Mouse (Mus musculus) adrenal gland, postnatal 4 days (tissue): Measurements from ENCODE around the gene Rtn4rl1. TPM values are rescaled to one million over a fixed set of nuclear protein-coding genes. Genes with fewer than 3 reads are reported as not detected.

Source experiments
- DNase-seq, 2 experiments: peaks; one replicate each; pipeline ENCODE4 v3.0.0; 2021 to 2022; ENCODE audit warnings: low spot score in 2 of 2, mixed read lengths in 2 of 2
- total RNA-seq, 2 experiments: library from RNA; stranded (reverse); gene quantifications; 2 replicates each; pipeline ENCODE4 v1.2.3; 2021

Gene Rtn4rl1
- total RNA-seq, 2 experiments from 2014 or later, result 33.3 to 33.8 TPM

- no peak for DNase-seq
Measured at GRCm38 (mm10) chr11:75246589-75246988, 53.0 kb downstream of the Rtn4rl1 start.

DNA sequence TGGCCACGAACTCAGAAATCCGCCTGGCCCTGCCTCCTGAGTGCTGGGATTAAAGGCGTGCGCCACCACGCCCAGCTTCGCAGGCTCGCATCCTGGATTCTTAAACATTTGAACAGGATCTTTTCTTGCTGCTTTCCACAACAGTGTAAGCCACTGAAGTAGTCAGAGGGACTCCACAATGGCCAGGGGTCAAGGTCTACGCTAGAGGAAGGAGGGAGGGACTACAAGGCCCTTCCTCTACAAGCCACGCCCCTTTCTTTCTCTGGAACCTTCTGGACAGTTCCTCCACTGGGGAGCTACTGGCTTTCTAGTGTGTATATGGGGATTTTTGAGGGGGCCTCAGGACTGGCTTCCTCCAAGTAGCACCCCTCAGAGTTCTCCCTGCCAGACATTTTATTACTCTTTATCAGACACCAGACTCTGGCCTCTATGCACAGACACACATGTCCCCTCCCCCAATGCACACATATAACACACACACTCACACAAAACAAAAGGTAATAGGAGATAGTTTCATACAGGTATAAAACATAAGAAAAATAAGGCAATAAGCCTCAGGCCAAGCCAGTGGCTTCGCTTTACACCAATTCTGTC lies 53.7 kb downstream of the Rtn4rl1 start:
- no peak for DNase-seq

DNA sequence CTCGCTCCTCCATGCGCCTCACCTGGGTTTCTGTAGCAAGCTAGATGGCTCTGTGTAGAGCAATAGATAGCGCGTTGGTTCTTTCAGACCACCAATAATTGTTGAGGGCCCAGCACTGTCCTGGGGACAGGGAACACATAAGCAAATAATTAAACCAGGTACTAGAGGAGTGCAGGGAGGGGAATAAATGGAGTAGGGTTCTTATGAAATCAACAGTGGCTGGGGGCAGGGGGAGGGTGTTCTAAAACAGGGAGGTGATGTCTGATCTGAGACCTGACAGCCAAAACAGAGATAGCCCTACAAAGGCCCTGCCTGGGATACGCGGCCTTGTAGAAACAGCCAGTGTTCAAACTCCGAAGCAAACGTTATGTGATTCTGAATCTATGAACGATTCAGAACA lies 56.0 kb downstream of the Rtn4rl1 start:
- no peak for DNase-seq

DNA sequence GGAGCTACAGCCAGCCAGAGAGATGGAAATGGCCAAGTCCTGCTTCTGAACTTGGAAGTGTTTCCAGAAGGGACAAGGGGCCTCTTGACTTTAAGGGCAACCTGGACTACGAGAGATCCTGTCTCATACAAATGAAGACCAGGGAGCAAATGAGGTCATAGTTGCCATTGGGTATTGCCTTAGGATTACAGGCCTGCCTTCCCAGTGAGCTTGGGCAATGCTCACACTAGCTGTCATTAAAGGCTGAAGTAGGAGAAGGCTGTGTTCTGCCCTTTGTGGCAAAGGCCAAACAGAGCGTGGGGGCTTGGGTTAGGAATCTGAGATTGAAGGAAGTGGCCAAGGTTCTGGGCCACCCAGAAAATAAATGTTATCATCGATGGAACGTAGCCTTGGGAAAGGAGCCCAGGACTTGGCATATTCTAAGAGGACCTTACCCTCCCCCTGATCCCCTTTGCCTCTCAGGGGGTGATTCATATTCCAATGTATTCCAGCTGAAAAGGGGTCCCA lies 57.5 kb downstream of the Rtn4rl1 start:
- no peak for DNase-seq

DNA sequence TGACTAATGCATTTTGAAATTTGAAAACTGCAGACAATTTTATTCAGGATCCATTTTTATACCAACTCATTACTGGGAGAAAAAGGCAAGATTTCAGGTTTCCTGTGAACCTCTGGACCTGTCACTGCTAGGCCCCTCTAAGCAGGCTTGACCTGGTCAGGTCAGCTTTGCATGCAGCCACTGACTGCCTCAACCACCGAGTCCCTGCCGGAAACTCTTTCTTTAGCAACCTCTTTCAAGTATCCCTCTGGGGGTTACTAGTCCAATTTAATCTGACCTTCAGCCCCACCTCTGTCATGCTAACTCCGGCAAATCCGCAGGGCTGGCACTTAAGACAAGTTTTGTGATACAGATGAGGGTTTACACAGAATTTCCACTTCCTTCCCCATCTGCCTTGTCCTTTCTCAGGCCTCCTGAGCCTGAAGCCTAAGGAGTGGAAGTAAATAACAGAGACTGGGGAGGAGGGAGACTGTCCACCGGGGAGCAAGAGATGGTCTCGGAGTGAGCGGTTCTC lies 58.0 kb downstream of the Rtn4rl1 start:
- DNase-seq, result no peak

DNA sequence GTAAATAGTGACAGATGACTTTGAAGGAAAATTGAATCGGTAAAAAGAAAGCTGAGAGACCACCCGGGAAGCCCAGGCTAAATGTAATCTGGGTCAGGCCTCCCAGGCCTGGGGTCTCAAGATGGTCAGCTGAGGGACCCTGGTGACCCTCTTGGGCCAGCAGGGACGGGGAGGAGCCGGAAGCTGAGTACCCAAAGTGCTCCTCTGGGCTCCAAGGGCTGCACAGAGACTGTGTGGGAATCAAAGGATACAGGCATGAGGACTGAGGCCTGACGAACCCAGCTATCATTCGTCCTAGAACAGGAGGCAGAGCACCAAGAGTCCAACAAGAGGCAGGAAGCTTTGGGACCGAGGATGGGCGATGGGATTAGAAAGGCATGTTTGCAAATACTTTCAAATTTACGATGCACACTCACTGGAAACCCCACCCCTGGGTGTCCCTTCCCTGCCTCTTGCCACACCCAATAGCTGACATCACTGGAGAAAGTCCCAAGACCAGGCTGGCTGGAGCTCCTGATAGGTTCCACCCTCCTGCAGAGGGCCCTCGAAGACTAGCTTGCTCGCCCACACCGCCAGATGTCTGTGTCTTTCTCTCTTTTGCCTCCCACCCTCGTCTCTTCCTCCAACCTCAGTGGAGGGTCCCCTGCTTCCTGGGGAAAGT lies 60.8 kb downstream of the Rtn4rl1 start:
- no peak for DNase-seq

- no peak for DNase-seq
Measured at GRCm38 (mm10) chr11:75255330-75255729, 61.7 kb downstream of the Rtn4rl1 start.

DNA sequence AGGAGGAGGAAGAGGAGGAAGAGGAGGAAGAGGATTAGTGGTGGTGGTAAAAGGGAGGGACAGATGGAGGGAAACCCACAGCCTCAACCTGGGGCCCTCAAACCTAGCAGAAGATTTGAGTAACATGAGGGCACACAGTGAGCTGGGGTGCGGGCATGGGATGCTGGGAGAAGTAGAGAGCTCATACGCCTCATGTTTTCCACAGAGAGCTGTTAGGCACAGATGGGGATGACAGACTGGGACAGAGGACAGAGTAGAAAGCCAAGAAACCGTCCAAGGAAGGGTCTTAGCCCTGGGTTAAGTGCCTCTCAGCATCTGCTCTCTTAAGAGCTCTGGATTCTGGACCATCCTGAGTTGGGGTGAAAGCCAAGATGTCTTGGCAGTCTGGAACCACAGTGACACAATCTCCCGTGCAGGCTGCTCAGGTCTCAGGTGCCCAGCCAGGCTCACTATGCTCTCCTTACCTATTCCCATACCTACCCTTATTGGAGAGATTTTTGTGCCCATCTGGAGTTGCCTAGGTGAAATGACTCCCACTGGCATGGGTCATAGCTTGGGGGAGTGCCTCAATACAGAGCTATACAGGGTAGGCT lies 63.6 kb downstream of the Rtn4rl1 start:
- no peak for DNase-seq

- no peak for DNase-seq
Measured at GRCm38 (mm10) chr11:75259416-75259815, 65.8 kb downstream of the Rtn4rl1 start.

DNA sequence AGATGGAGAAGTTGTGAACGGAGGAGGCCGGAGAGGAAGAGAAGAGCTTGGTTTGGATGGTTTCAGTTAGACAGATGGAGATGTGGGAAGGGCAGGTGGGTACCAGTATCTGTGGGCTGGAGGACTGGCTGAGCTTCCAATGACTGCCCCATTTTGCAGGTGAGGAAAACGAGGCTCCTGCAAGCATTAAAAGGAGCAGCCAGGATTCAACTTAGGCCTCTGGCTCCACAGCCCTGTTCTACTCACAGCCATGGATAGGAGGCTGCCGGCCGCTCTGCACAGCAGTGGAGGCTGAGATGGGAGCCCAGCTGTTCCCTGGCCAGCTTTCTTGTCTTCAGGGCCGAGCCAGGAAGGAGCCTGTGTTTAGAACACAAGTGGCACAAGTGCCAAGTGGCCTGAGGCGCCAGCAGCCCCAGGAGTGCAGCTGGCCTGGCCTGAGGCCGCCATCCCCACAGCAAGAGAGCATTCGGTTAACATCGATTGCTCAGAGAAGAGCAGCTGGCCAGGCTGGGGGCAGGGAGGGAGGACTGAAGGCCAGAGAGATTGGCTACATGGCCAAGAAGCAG lies 66.5 kb downstream of the Rtn4rl1 start:
- no peak for DNase-seq

GRCm38 (mm10) chr11:75261016-75261415 lies 67.4 kb downstream of the Rtn4rl1 start:
- DNase-seq, result no peak

DNA sequence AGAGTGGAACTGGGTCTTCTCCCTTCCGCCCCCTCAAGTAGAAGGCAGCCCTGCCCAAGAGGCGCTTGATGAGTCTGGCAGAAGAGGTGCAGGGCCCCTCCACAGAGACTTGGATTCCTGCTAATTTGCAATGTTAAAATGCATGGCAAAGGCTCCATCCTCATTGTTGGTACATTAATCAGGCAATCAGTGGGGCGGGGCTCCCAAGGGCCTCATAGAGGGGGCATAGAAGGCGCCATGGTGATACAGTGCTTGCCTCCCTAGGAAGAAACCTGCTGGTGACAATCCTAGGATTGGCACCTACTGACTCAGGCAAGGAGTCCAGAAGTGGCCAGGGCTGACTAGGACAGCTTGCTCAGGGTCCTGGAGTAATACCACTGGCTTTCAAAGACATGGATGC lies 68.1 kb downstream of the Rtn4rl1 start:
- DNase-seq, result no peak

GRCm38 (mm10) chr11:75262181-75262580 lies 68.6 kb downstream of the Rtn4rl1 start:
- DNase-seq, result no peak

DNA sequence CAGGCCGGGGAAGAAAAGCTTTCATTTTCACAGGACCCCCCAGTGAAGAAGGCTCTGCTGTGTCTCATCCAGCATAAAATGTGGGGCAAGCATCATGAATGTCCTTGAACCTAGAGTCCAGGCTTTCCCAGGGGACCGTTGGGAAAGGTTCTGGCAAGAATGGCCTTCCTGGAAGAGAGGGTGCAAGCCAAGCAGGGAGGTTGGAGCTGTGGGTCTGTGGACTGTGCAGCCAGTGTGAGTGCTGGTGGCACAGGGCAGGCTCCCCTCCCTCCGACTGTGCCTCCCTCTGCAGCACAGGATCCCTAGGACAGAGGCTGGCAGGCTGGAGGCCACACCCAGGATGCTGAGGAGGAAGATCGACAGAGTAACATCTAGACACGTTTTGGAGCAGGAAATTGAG lies 69.2 kb downstream of the Rtn4rl1 start:
- DNase-seq, result no peak

GRCm38 (mm10) chr11:75263274-75263963 lies 69.8 kb downstream of the Rtn4rl1 start:
- DNase-seq, result no peak

GRCm38 (mm10) chr11:75263964-75264312 lies 70.4 kb downstream of the Rtn4rl1 start:
- no peak for DNase-seq

DNA sequence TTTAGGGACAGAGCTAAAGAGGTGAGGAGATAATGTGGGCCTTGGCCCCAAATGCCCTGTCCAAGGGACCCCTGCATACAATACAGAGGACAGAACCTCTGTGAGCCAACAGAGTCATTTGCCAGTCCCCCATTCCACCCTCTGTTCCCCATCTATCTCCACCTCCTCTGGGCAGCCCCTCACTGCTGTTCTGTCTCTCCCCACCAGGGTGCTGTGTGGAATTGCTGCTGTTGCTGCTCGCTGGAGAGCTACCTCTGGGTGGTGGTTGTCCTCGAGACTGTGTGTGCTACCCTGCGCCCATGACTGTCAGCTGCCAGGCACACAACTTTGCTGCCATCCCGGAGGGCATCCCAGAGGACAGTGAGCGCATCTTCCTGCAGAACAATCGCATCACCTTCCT lies 71.0 kb downstream of the Rtn4rl1 start:
- no peak for DNase-seq

- DNase-seq, result no peak
Measured at GRCm38 (mm10) chr11:75265545-75265944, 72.0 kb downstream of the Rtn4rl1 start.

DNA sequence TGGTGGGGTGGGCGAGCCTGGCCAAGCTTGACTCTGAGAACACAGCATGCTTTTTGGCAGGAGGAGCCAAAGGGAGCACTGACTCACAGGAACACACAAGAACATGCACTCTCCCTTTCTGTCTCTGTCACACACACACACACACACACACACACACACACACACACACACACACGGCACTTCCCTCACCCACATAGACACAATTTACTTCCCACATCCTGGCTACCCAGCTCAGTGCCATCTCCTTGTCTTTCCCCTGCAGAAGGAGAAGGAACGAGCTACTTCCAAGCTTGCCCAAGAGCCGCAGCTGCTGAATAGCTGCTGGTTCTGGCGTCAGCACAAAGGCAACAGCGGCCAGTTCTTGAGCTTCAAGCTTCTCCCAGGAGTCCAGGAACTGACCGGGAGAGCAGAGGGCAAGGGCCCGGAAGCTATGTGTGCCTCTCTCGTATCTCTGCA lies 74.3 kb downstream of the Rtn4rl1 start:
- DNase-seq, result no peak

DNA sequence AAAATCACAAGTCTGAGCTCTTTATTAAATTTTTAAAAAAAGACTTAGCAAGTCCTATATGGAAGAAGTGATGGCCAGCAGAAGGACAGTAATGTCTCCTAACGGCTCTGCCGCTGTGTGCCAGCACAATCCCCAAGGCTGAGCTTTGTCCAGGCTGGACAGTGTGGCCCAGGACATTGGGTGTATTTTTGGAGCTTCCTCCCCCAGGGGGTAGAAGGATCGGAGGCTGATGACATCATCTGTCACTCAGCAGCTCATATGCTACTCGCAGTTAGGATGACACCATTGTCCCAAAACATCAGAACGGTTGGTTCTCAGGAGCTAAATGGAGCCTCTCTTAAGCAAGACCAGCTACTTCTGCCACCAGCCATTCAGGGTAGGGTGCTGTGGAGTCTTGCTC lies 74.9 kb downstream of the Rtn4rl1 start:
- no peak for DNase-seq

DNA sequence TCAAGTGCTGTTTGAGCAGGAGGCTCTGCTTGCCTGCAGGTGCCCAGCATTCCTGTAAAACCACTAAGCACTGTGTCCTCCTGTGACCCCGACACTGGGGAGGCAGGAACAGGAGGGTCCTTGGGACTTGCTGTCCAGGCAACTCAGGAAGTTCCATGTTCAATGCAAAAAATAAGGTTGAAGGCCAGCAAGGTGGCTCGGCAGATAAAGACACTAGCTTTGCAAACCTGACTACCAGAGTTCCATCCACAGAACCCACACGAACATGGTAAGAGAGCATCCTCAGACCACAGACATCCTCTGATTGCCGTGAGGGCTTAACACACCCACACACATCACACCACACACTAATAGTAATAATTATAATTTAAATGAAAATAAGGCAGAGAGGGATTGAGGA lies 75.6 kb downstream of the Rtn4rl1 start:
- DNase-seq, result no peak
